Mouse (Mus musculus): ENCODE results near the gene Gpr4. TPM values are rescaled to one million over a fixed set of nuclear protein-coding genes. Genes with fewer than 3 reads are reported as not detected.

The Gpr4 gene
- total and polyA plus RNA-seq, 3 experiments, result 0.04 to 0.31 TPM; not detected in 1

GRCm38 (mm10) chr7:19180862-19181429, 31.4 kb upstream of the Gpr4 start:
- Histone ChIP-seq H3K4me2 (ENCODE audit: insufficient read depth, low read depth, poor library complexity, severe bottlenecking) (peak overlapping the region; percentile 87), H3K9me3 (replicated peaks; ENCODE audit: low read length) (no peaks in the 10 kb centered on the region), H3K27me3 (replicated peaks) (peaks cover 8% of the 10 kb centered on the region), H3K36me3 (replicated peaks in 1 of 2; ENCODE audit: control insufficient read depth in 1 of 2, insufficient read depth in 1 of 2, low read length in 1 of 2) (peaks cover 18 to 36% of the 10 kb centered on the region in 2 experiments), H3K79me2 (replicated peaks; ENCODE audit: control insufficient read depth, extremely low read depth, insufficient read depth, poor library complexity, severe bottlenecking) (no peaks in the 10 kb centered on the region), H3K27ac (ENCODE audit: insufficient read depth, low read depth) (peak overlapping the region; percentile 57), H3K4me3 (replicated peaks in 1 of 3; ENCODE audit: low read depth in 2 of 3, low read length in 2 of 3, poor library complexity in 1 of 3) (peak overlapping the region; percentile 59 to 87 (median 82)), H3K4me1 (ENCODE audit: control insufficient read depth in 1 of 2, insufficient read depth in 2 of 2) (peaks cover 16 to 49% of the 10 kb centered on the region in 2 experiments), H3K9ac (ENCODE audit: insufficient read depth, low read depth) (peak overlapping the region; percentile 76)
- in situ Hi-C loops (cut with MboI; ENCODE audit: low pct_ligation_motif_present, low pct_unique_long_range_greater_than_20kb, low sequenced_read_pairs) (loop anchor here (5.0 kb wide), 1 partner anchor 101 kb away; the partner anchor contains the start of genes Ppm1n and Rtn2), dilution Hi-C loops (cut with MboI; ENCODE audit: extremely low pct_ligation_motif_present, extremely low pct_unique_long_range_greater_than_20kb, low sequenced_read_pairs) (no loop called here)
- TF ChIP-seq POLR2AphosphoS2 (IDR thresholded peaks at IDR 0.05; ENCODE audit: low read depth, low read length), result no peak
- TF ChIP-seq TCF12 (IDR thresholded peaks at IDR 0.05; ENCODE audit: low read depth, low read length), result 0 out of 2 replicates have a peak, but pooled peaks have one; percentile 33
- TF ChIP-seq POLR2A (IDR thresholded peaks at IDR 0.05; ENCODE audit: low read depth, low read length), result peak; percentile 61; the same call in 1 of the 2 replicates
- peak in 1 of 2 experiments; percentile 26; a peak in 1 of 4 replicates for TF ChIP-seq CTCF (conservative IDR thresholded peaks at IDR 0.05 in 1 of 2, IDR thresholded peaks at IDR 0.05 in 1 of 2; ENCODE audit: low read depth in 2 of 2, low read length in 2 of 2)
- peak; percentile 13; the same call in 1 of the 2 replicates for TF ChIP-seq BHLHE40 (IDR thresholded peaks at IDR 0.05; ENCODE audit: low read depth, low read length)
- TF ChIP-seq MXI1 (IDR thresholded peaks at IDR 0.05; ENCODE audit: low read depth, low read length), result peak; percentile 70
- no peak for TF ChIP-seq UBTF (IDR thresholded peaks at IDR 0.05; ENCODE audit: low read depth, low read length)
- TF ChIP-seq SIN3A (IDR thresholded peaks at IDR 0.05; ENCODE audit: low read length), result peak; percentile 80
- 0 out of 2 replicates have a peak, but pooled peaks have one; percentile 12 for TF ChIP-seq NELFE (IDR thresholded peaks at IDR 0.05; ENCODE audit: low read depth, low read length)
- TF ChIP-seq E2F4 (IDR thresholded peaks at IDR 0.05; ENCODE audit: insufficient replicate concordance, low read depth, low read length), result no peak
- TF ChIP-seq ETS1 (conservative IDR thresholded peaks at IDR 0.05; ENCODE audit: low read depth, low read length), result no peak
- peak; percentile 48; the same call in 1 of the 2 replicates for TF ChIP-seq ELF1 (IDR thresholded peaks at IDR 0.05; ENCODE audit: low read depth, low read length)
- no peak for TF ChIP-seq KAT2A (IDR thresholded peaks at IDR 0.05; ENCODE audit: insufficient replicate concordance, low read length)
- DNase-seq (ENCODE audit: extremely low read depth), result peak; percentile 55

GRCm38 (mm10) chr7:19184250-19184649, 28.1 kb upstream of the Gpr4 start:
- Histone ChIP-seq H3K4me2 (ENCODE audit: insufficient read depth, low read depth, poor library complexity, severe bottlenecking) (no peak overlapping the region), H3K27ac (ENCODE audit: insufficient read depth, low read depth) (no peak overlapping the region), H3K36me3 (replicated peaks in 1 of 2; ENCODE audit: control insufficient read depth in 1 of 2, insufficient read depth in 1 of 2, low read length in 1 of 2) (peaks cover 35 to 62% of the 10 kb centered on the region in 2 experiments), H3K79me2 (replicated peaks; ENCODE audit: control insufficient read depth, extremely low read depth, insufficient read depth, poor library complexity, severe bottlenecking) (no peaks in the 10 kb centered on the region), H3K27me3 (replicated peaks) (no peaks in the 10 kb centered on the region), H3K9me3 (replicated peaks; ENCODE audit: low read length) (no peaks in the 10 kb centered on the region), H3K4me1 (ENCODE audit: control insufficient read depth in 1 of 2, insufficient read depth in 2 of 2) (peaks cover 12 to 36% of the 10 kb centered on the region in 2 experiments), H3K9ac (ENCODE audit: insufficient read depth, low read depth) (no peak overlapping the region), H3K4me3 (replicated peaks in 1 of 3; ENCODE audit: low read depth in 2 of 3, low read length in 2 of 3, poor library complexity in 1 of 3) (no peak overlapping the region)
- in situ Hi-C loops (cut with MboI; ENCODE audit: low pct_ligation_motif_present, low pct_unique_long_range_greater_than_20kb, low sequenced_read_pairs), result loop anchor here (5.0 kb wide), 1 partner anchor 98 kb away; the partner anchor contains the start of genes Ppm1n and Rtn2
- DNase-seq (ENCODE audit: extremely low read depth), result no peak
- dilution Hi-C loops (cut with MboI; ENCODE audit: extremely low pct_ligation_motif_present, extremely low pct_unique_long_range_greater_than_20kb, low sequenced_read_pairs), result no loop called here
- TF ChIP-seq NRF1 (IDR thresholded peaks at IDR 0.05; ENCODE audit: low read depth, low read length) (no peak), CTCF (conservative IDR thresholded peaks at IDR 0.05 in 1 of 2, IDR thresholded peaks at IDR 0.05 in 1 of 2; ENCODE audit: low read depth in 2 of 2, low read length in 2 of 2) (no peak), RCOR1 (conservative IDR thresholded peaks at IDR 0.05; ENCODE audit: low read depth, low read length) (no peak)

All from CH12.LX (cell line).